Mouse (Mus musculus) liver, embryonic 14.5 days (tissue): Measurements from ENCODE around the gene Sh3gl3. TPM values are rescaled to one million over a fixed set of nuclear protein-coding genes. Genes with fewer than 3 reads are reported as not detected.
A peak's percentile ranks its signal among the peaks of the same experiment; 100 is the strongest.

Experiments
- ATAC-seq: fragments of 200-750 bp; cut with Nextera tagmentation; 2 replicates; pipeline ENCODE4 v1.8.0; 2017; ENCODE audit warnings: moderate number of reproducible peaks, mild to moderate bottlenecking, moderate library complexity; ENCODE audit not compliant: insufficient read depth
- DNase-seq, 3 experiments: peaks; one replicate each; pipeline ENCODE4 v3.0.0-alpha.2; 2012 to 2013; ENCODE audit warnings: low read depth in 3 of 3, low spot score in 3 of 3
- H3K27ac ChIP-seq: fragments of 300-500 bp; sonication (generic); 2 replicates; pipeline ENCODE4 v1.5.1; 2014; ENCODE audit warnings: moderate library complexity, mild to moderate bottlenecking, control low read depth, inconsistent platforms
- H3K27me3 ChIP-seq: fragments of 300-500 bp; sonication (generic); 2 replicates; pipeline ENCODE4 v1.6.1; 2014; ENCODE audit warnings: mild to moderate bottlenecking, low read length, moderate library complexity; ENCODE audit not compliant: control insufficient read depth, insufficient read depth
- H3K36me3 ChIP-seq: fragments of 300-500 bp; sonication (generic); replicated peaks from 2 replicates; pipeline ENCODE4 v1.6.1; 2014; ENCODE audit warnings: low read depth; ENCODE audit not compliant: control insufficient read depth, insufficient read depth
- H3K4me1 ChIP-seq, 2 experiments: fragments of 200-500 bp in 1 of 2; fragments of 300-500 bp in 1 of 2; sonication (generic) in 1 of 2; replicated peaks; 2 replicates each; pipeline ENCODE4 v1.6.1; 2012 to 2014; ENCODE audit warnings: antibody characterized with exemption in 1 of 2, inconsistent platforms in 1 of 2, low read length in 1 of 2; ENCODE audit not compliant: control insufficient read depth in 2 of 2, insufficient read depth in 2 of 2
- H3K4me2 ChIP-seq: fragments of 300-500 bp; sonication (generic); 2 replicates; pipeline ENCODE4 v1.6.1; 2014; ENCODE audit warnings: low read depth, mild to moderate bottlenecking, control low read depth, moderate library complexity
- H3K4me3 ChIP-seq, 2 experiments: fragments of 200-500 bp in 1 of 2; fragments of 300-500 bp in 1 of 2; sonication (generic) in 1 of 2; 2 replicates each; pipeline ENCODE4 v1.5.1; 2012 to 2014; ENCODE audit warnings: low read depth in 2 of 2, low read length in 2 of 2, mild to moderate bottlenecking in 2 of 2, control low read depth in 1 of 2, inconsistent platforms in 1 of 2, moderate library complexity in 1 of 2; ENCODE audit not compliant: insufficient read depth in 1 of 2
- H3K9ac ChIP-seq: fragments of 300-500 bp; sonication (generic); replicated peaks from 2 replicates; pipeline ENCODE4 v1.6.1; 2014; ENCODE audit warnings: mild to moderate bottlenecking, control low read depth, moderate library complexity
- H3K9me3 ChIP-seq: fragments of 300-500 bp; sonication (generic); 2 replicates; pipeline ENCODE4 v1.6.1; 2016; ENCODE audit warnings: low read length, mixed read lengths; ENCODE audit not compliant: control insufficient read depth
- CTCF ChIP-seq: IDR thresholded peaks from 2 replicates; pipeline ENCODE4 v1.5.1; 2016; ENCODE audit warnings: antibody characterized with exemption, low read depth, control low read depth
- EP300 ChIP-seq: IDR thresholded peaks from 2 replicates; pipeline ENCODE4 v1.6.1; 2016; ENCODE audit warnings: antibody characterized with exemption, low read depth
- WGBS: fragments of 180-500 bp; shearing (Covaris S2); extraction: QIAGEN DNeasy Blood & Tissue Kit; methylation state at CpG from one replicate; pipeline ENCODE4 v1.1.7; 2014; ENCODE audit not compliant: insufficient replicate concordance; 5-methylcytosine and 5-hydroxymethylcytosine counted together
- polyA plus RNA-seq, 2 experiments: library from polyadenylated mRNA; depleted of rRNA in 1 of 2; stranded (reverse) in 1 of 2; unstranded in 1 of 2; fragments of >200 nt; fragmentation: Nextera tagmentation in 1 of 2; extraction: Ambion mirVana in 1 of 2; gene quantifications; 2 replicates each; pipeline versions ENCODE4 v1.2.1 to v1.2.3; 2012 to 2014

Gene Sh3gl3
- polyA plus RNA-seq, 2 experiments: 0.09 to 0.13 TPM

DNA sequence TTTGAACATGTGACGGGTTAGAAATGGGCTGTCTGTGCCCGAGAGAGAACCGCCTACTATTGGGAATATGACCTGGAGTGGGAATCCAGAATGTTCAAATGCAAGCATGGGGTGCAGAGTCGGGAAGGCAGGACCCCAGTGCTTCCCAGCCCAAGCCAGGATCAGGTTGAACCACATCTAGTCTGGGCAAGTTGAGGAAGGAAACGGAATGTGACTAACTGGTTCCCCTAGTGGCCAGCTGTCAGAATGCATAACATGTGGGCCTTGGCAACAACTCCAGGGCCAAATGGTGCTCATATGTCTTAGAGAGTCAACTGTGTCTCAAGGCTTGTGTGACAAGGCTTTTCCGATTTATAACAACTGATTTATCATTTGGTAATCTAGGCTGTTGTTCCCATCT is 86.6 kb downstream of the Sh3gl3 start:
- ATAC-seq (no peak), DNase-seq (peak in 1 of 3 experiments; percentile 9)
- Histone ChIP-seq H3K27me3 (no peaks in the 10 kb centered on the region), H3K9ac (no peak overlapping the region), H3K9me3 (no peaks in the 10 kb centered on the region), H3K27ac (no peak overlapping the region), H3K4me3 (no peak overlapping the region), H3K36me3 (no peaks in the 10 kb centered on the region), H3K4me2 (no peak overlapping the region), H3K4me1 (no peaks in the 10 kb centered on the region)
- 43% methylated on average over 6 of the region's 6 CpGs for WGBS
- TF ChIP-seq EP300: no peak
- TF ChIP-seq CTCF: peak; percentile 71

DNA sequence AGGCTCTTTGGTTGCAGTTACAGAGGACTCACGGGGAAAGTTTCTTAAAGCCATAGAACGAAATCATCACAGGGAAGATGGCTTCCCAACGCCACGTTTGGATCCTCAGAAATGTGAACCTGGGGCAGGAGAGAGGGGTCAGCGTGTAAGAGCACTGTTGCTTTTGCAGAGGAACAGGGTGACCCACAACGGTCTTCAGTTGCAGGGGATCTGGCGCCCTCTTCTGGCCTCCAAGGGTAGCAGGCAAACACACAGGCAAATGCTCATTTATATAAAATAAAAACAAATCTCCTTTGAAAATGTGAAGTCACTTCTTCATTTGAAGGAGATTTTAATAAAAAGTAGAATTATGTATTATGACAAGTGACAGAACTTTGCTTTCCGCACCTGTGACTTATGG is 89.5 kb downstream of the Sh3gl3 start:
- Histone ChIP-seq H3K4me3 (no peak overlapping the region), H3K9ac (no peak overlapping the region), H3K27ac (no peak overlapping the region), H3K27me3 (no peaks in the 10 kb centered on the region), H3K4me2 (no peak overlapping the region), H3K9me3 (no peaks in the 10 kb centered on the region), H3K36me3 (no peaks in the 10 kb centered on the region), H3K4me1 (no peaks in the 10 kb centered on the region)
- ATAC-seq: no peak
- TF ChIP-seq CTCF (peak; percentile 76), EP300 (no peak)
- 12% methylated on average over 8 of the region's 8 CpGs for WGBS
- DNase-seq: no peak

DNA sequence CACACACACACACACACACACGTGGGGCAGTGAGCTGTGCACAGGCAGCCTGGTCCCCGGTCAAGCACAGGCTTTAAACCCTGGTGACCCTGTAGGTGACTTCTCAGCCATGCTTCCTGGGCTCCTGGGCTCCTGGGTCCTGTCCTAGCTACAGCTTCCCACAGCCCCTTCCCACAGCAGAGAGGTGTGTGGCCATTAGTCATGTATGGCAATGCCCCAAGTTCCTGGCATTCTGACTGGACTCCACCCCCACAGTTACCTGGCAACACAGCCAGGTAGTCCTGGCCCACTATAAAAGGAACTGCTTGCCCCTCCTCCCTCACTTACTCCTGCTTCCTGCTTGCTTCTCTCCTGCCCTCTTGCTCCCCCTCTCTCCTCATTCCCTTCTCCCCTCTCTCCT is 90.5 kb downstream of the Sh3gl3 start:
- Histone ChIP-seq H3K9me3 (no peaks in the 10 kb centered on the region), H3K27ac (no peak overlapping the region), H3K27me3 (no peaks in the 10 kb centered on the region), H3K4me3 (no peak overlapping the region), H3K9ac (no peak overlapping the region), H3K36me3 (no peaks in the 10 kb centered on the region), H3K4me1 (no peaks in the 10 kb centered on the region), H3K4me2 (no peak overlapping the region)
- TF ChIP-seq CTCF (no peak), EP300 (no peak)
- no peak for ATAC-seq
- no peak for DNase-seq
- 33% methylated on average over 2 of the region's 2 CpGs for WGBS

DNA sequence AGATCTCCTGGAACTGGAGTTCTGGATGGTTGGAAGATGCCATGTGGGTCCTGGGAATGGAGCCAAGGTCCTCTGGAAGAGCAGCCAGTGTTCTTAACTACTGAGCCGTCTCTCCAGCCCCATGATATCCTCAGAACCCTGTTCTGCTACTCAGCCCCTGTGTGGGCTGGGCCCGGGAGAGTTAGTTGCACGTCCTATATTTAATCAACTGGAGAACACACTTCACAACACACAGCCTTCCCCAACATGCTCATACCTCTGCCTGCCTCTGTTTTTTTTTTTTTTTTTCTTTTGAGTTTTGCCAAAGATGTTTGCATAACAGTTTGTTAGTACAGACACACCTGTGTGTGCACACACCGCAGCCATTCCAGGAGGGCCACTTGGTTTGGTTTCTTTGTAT is 91.7 kb downstream of the Sh3gl3 start:
- Histone ChIP-seq H3K9ac (no peak overlapping the region), H3K27me3 (no peaks in the 10 kb centered on the region), H3K36me3 (no peaks in the 10 kb centered on the region), H3K4me2 (no peak overlapping the region), H3K9me3 (no peaks in the 10 kb centered on the region), H3K4me3 (no peak overlapping the region), H3K4me1 (no peaks in the 10 kb centered on the region), H3K27ac (no peak overlapping the region)
- 66% methylated on average over 4 of the region's 4 CpGs for WGBS
- DNase-seq (no peak), ATAC-seq (no peak)
- no peak for TF ChIP-seq CTCF
- TF ChIP-seq EP300: no peak

DNA sequence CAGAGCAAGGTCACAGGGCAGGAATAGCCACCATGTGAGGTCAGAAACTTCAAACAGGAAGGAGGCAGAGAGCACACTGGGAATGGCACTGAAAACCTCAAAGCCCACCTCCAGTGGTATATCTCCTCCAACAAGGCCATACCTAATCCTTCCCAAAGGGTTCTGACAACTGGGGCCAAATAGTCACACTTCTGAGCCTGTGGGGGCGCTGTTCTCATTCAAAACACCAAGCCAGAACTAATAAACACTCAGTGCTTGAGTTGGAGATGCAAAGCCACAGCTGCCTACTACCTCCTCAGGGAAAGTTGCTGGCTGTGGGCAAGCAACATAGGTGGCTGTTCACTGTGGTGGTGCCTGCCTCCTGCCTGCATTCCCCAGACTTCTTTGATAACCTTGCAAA is 96.3 kb downstream of the Sh3gl3 start:
- H3K4me1 ChIP-seq: no peaks in the 10 kb centered on the region
- WGBS: 0% methylated on average over 1 of the region's 1 CpGs

DNA sequence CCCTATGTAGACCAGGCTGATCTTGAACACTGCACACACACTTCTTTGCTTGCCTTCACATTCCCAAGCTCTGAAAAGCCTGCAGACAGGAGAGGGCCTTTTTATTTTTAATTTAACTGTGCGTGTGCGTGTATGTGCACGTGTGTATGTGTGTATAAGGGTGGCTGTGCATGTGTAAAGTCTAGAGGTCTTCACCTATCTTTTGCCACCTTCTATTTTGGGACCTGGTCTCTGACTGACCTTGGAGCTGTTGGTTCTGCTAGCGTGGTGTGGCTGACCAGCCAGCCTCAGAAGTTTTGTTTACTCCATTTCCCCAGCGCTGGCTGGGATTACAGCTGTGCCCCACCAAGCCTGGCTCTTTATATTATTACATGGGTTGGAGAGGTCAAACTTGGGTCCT is 98.1 kb downstream of the Sh3gl3 start:
- Histone ChIP-seq H3K27me3 (no peaks in the 10 kb centered on the region), H3K9ac (no peak overlapping the region), H3K4me3 (no peak overlapping the region), H3K4me2 (no peak overlapping the region), H3K27ac (no peak overlapping the region), H3K9me3 (no peaks in the 10 kb centered on the region), H3K4me1 (no peaks in the 10 kb centered on the region), H3K36me3 (no peaks in the 10 kb centered on the region)
- TF ChIP-seq EP300: no peak
- TF ChIP-seq CTCF: no peak
- DNase-seq (no peak), ATAC-seq (no peak)
- WGBS: 65% methylated on average over 5 of the region's 5 CpGs

More for the DNA sequence above, 96.3 kb downstream of the Sh3gl3 start:
- Histone ChIP-seq H3K9me3 (no peaks in the 10 kb centered on the region), H3K4me2 (no peak overlapping the region), H3K4me3 (no peak overlapping the region), H3K36me3 (no peaks in the 10 kb centered on the region), H3K27ac (no peak overlapping the region), H3K27me3 (no peaks in the 10 kb centered on the region), H3K9ac (no peak overlapping the region)
- DNase-seq: no peak
- no peak for ATAC-seq
- TF ChIP-seq EP300 (no peak), CTCF (no peak; the same call in 1 of the 2 replicates)
